Mouse (Mus musculus) forebrain, embryonic 15.5 days (tissue): Measurements from ENCODE around the gene Edem2. TPM values are rescaled to one million over a fixed set of nuclear protein-coding genes. Genes with fewer than 3 reads are reported as not detected.

Experiments used
- ATAC-seq: fragments of 200-750 bp; cut with Nextera tagmentation; replicated peaks from 2 replicates; pipeline ENCODE4 v1.8.0; 2017; ENCODE audit warnings: mild to moderate bottlenecking, moderate TSS enrichment, moderate library complexity
- H3K27ac ChIP-seq: fragments of 300-500 bp; sonication (generic); replicated peaks from 2 replicates; pipeline ENCODE4 v1.5.1; 2015; ENCODE audit warnings: mild to moderate bottlenecking, inconsistent platforms
- H3K27me3 ChIP-seq: fragments of 300-500 bp; sonication (generic); 2 replicates; pipeline ENCODE4 v1.6.1; 2015; ENCODE audit warnings: inconsistent platforms
- H3K36me3 ChIP-seq: fragments of 300-500 bp; sonication (generic); 2 replicates; pipeline ENCODE4 v1.6.1; 2015; ENCODE audit warnings: mild to moderate bottlenecking, inconsistent platforms
- H3K4me1 ChIP-seq: fragments of 300-500 bp; sonication (generic); 2 replicates; pipeline ENCODE4 v1.6.1; 2015; ENCODE audit warnings: inconsistent platforms
- H3K4me2 ChIP-seq: fragments of 300-500 bp; sonication (generic); replicated peaks from 2 replicates; pipeline ENCODE4 v1.6.1; 2015; ENCODE audit warnings: mild to moderate bottlenecking, inconsistent platforms
- H3K4me3 ChIP-seq: fragments of 300-500 bp; sonication (generic); 2 replicates; pipeline ENCODE4 v1.5.1; 2015; ENCODE audit warnings: mild to moderate bottlenecking, inconsistent platforms
- H3K9ac ChIP-seq: fragments of 300-500 bp; sonication (generic); replicated peaks from 2 replicates; pipeline ENCODE4 v1.6.1; 2015; ENCODE audit warnings: mild to moderate bottlenecking, inconsistent platforms
- H3K9me3 ChIP-seq: fragments of 300-500 bp; sonication (generic); 2 replicates; pipeline ENCODE4 v1.6.1; 2016; ENCODE audit warnings: inconsistent platforms
- WGBS: fragments of 180-500 bp; shearing (Covaris S2); methylation state at CpG from one replicate; pipeline ENCODE4 v1.1.7; 2015; ENCODE audit warnings: mixed read lengths; 5-methylcytosine and 5-hydroxymethylcytosine counted together
- polyA plus RNA-seq: library from polyadenylated mRNA; unstranded; fragments of >200 nt; fragmentation: Nextera tagmentation; extraction: Ambion mirVana; gene quantifications from 2 replicates; pipeline ENCODE4 v1.2.1, GENCODE M21; 2015

The Edem2 gene
- polyA plus RNA-seq: 42.4 and 46.5 TPM in 2 replicates

GRCm38 (mm10) chr2:155729158-155729645 lies at the start of gene Edem2:
Gene Edem2 (minus strand): TSS chr2:155729475.
- Histone ChIP-seq H3K4me1 (peaks cover 20% of the 10 kb centered on the region), H3K36me3 (peaks cover 3% of the 10 kb centered on the region; the same call in 1 of the 2 replicates), H3K27ac (peak within 1 kb of the TSS; percentile 71), H3K4me3 (peak within 1 kb of the TSS; percentile 70), H3K9me3 (no peaks in the 10 kb centered on the region), H3K27me3 (no peaks in the 10 kb centered on the region), H3K9ac (peak within 1 kb of the TSS; percentile 79), H3K4me2 (peak within 1 kb of the TSS; percentile 87)
- WGBS: under 1% methylated on average over 33 of the region's 33 CpGs
- ATAC-seq: peak; percentile 98

GRCm38 (mm10) chr2:155779066-155779465 lies 49.8 kb upstream of the Edem2 start:
- ATAC-seq: no peak
- Histone ChIP-seq H3K4me2 (no peak overlapping the region), H3K27me3 (peaks cover under 1% of the 10 kb centered on the region; the same call in 1 of the 2 replicates), H3K4me1 (peaks cover 32% of the 10 kb centered on the region), H3K4me3 (no peak overlapping the region), H3K27ac (no peak overlapping the region), H3K36me3 (no peaks in the 10 kb centered on the region), H3K9me3 (no peaks in the 10 kb centered on the region), H3K9ac (no peak overlapping the region)
- 34% methylated on average over 6 of the region's 7 CpGs for WGBS

GRCm38 (mm10) chr2:155778004-155778403 lies 48.7 kb upstream of the Edem2 start:
- Histone ChIP-seq H3K4me1 (peaks cover 32% of the 10 kb centered on the region), H3K27me3 (peaks cover 7% of the 10 kb centered on the region; the same call in 1 of the 2 replicates), H3K4me2 (no peak overlapping the region), H3K27ac (no peak overlapping the region), H3K36me3 (no peaks in the 10 kb centered on the region), H3K9me3 (no peaks in the 10 kb centered on the region), H3K4me3 (no peak overlapping the region), H3K9ac (no peak overlapping the region)
- no peak for ATAC-seq
- WGBS: 61% methylated on average over 6 of the region's 6 CpGs

- Histone ChIP-seq H3K27me3 (peaks cover 7% of the 10 kb centered on the region; the same call in 1 of the 2 replicates), H3K36me3 (no peaks in the 10 kb centered on the region), H3K9me3 (no peaks in the 10 kb centered on the region), H3K27ac (no peak overlapping the region), H3K9ac (no peak overlapping the region), H3K4me3 (no peak overlapping the region), H3K4me1 (peaks cover 32% of the 10 kb centered on the region), H3K4me2 (no peak overlapping the region)
- 79% methylated on average over 4 of the region's 4 CpGs for WGBS
- ATAC-seq: no peak
Measured at GRCm38 (mm10) chr2:155777688-155777985, 48.4 kb upstream of the Edem2 start.

GRCm38 (mm10) chr2:155776824-155777687 lies 47.8 kb upstream of the Edem2 start:
- peaks cover 32% of the 10 kb centered on the region for H3K4me1 ChIP-seq
- WGBS: 66% methylated on average over 10 of the region's 10 CpGs
- H3K27ac ChIP-seq: no peak overlapping the region
- no peaks in the 10 kb centered on the region for H3K9me3 ChIP-seq
- no peak for ATAC-seq
- H3K36me3 ChIP-seq: no peaks in the 10 kb centered on the region
- no peak overlapping the region for H3K4me3 ChIP-seq
- peaks cover 7% of the 10 kb centered on the region; the same call in 1 of the 2 replicates for H3K27me3 ChIP-seq
- peak overlapping the region; percentile 62; the same call in 1 of the 2 replicates for H3K4me2 ChIP-seq
- peak overlapping the region; percentile 91; the same call in 1 of the 2 replicates for H3K9ac ChIP-seq

- Histone ChIP-seq H3K27me3 (peaks cover 7% of the 10 kb centered on the region; the same call in 1 of the 2 replicates), H3K4me1 (peaks cover 32% of the 10 kb centered on the region), H3K9me3 (no peaks in the 10 kb centered on the region), H3K4me3 (peak overlapping the region; percentile 90), H3K9ac (peak overlapping the region; percentile 91), H3K27ac (peak overlapping the region; percentile 84), H3K36me3 (no peaks in the 10 kb centered on the region), H3K4me2 (peak overlapping the region; percentile 62)
- WGBS: under 1% methylated on average over 44 of the region's 44 CpGs
- ATAC-seq: peak; percentile 82
Measured at GRCm38 (mm10) chr2:155775685-155776263, 46.5 kb upstream of the Edem2 start.

GRCm38 (mm10) chr2:155774927-155775684 lies 45.8 kb upstream of the Edem2 start, which contains the start of gene Mmp24:
Gene Mmp24 (plus strand): TSS chr2:155775342.
- H3K27me3 ChIP-seq: peaks cover 7% of the 10 kb centered on the region; the same call in 1 of the 2 replicates
- H3K9me3 ChIP-seq: no peaks in the 10 kb centered on the region
- WGBS: 1% methylated on average over 66 of the region's 100 CpGs
- H3K4me1 ChIP-seq: peaks cover 32% of the 10 kb centered on the region
- peak within 1 kb of the TSS; percentile 90 for H3K4me3 ChIP-seq
- peak within 1 kb of the TSS; percentile 62 for H3K4me2 ChIP-seq
- H3K9ac ChIP-seq: peak within 1 kb of the TSS; percentile 91
- ATAC-seq: no peak
- no peaks in the 10 kb centered on the region for H3K36me3 ChIP-seq
- peak within 1 kb of the TSS; percentile 84 for H3K27ac ChIP-seq

- H3K36me3 ChIP-seq: no peaks in the 10 kb centered on the region
- H3K9me3 ChIP-seq: no peaks in the 10 kb centered on the region
- H3K4me3 ChIP-seq: peak overlapping the region; percentile 90
- H3K9ac ChIP-seq: peak overlapping the region; percentile 91; the same call in 1 of the 2 replicates
- H3K4me1 ChIP-seq: peaks cover 28% of the 10 kb centered on the region
- WGBS: 62% methylated on average over 11 of the region's 11 CpGs
- no peak for ATAC-seq
- no peak overlapping the region for H3K27ac ChIP-seq
- H3K27me3 ChIP-seq: peaks cover 7% of the 10 kb centered on the region; the same call in 1 of the 2 replicates
- peak overlapping the region; percentile 61 for H3K4me2 ChIP-seq
Measured at GRCm38 (mm10) chr2:155774261-155774926, 45.1 kb upstream of the Edem2 start.

GRCm38 (mm10) chr2:155773664-155774063 lies 44.4 kb upstream of the Edem2 start:
- Histone ChIP-seq H3K9ac (no peak overlapping the region), H3K27me3 (peaks cover 7% of the 10 kb centered on the region; the same call in 1 of the 2 replicates)

GRCm38 (mm10) chr2:155764679-155765418 lies 35.6 kb upstream of the Edem2 start:
- Histone ChIP-seq H3K4me2 (no peak overlapping the region), H3K27me3 (no peaks in the 10 kb centered on the region), H3K4me1 (no peaks in the 10 kb centered on the region), H3K36me3 (no peaks in the 10 kb centered on the region), H3K27ac (no peak overlapping the region), H3K9me3 (no peaks in the 10 kb centered on the region), H3K4me3 (no peak overlapping the region), H3K9ac (no peak overlapping the region)
- peak; percentile 57; the same call in 1 of the 2 replicates for ATAC-seq
- WGBS: 53% methylated on average over 13 of the region's 13 CpGs

More at GRCm38 (mm10) chr2:155773664-155774063, 44.4 kb upstream of the Edem2 start:
- ATAC-seq: no peak
- WGBS: 66% methylated on average over 4 of the region's 4 CpGs
- no peaks in the 10 kb centered on the region for H3K9me3 ChIP-seq
- peaks cover 25% of the 10 kb centered on the region for H3K4me1 ChIP-seq
- H3K27ac ChIP-seq: no peak overlapping the region
- H3K4me3 ChIP-seq: no peak overlapping the region
- no peaks in the 10 kb centered on the region for H3K36me3 ChIP-seq
- H3K4me2 ChIP-seq: no peak overlapping the region
